Mouse (Mus musculus) midbrain, embryonic 13.5 days (tissue): Measurements from ENCODE around the gene Tmem238l. TPM values are rescaled to one million over a fixed set of nuclear protein-coding genes. Genes with fewer than 3 reads are reported as not detected.

Source experiments
- ATAC-seq: fragments of 200-750 bp; cut with Nextera tagmentation; 2 replicates; pipeline ENCODE4 v1.8.0; 2017; ENCODE audit warnings: mild to moderate bottlenecking, moderate TSS enrichment, moderate library complexity
- H3K27ac ChIP-seq: fragments of 300-500 bp; sonication (generic); 2 replicates; pipeline ENCODE4 v1.5.1; 2015; ENCODE audit warnings: inconsistent platforms, mild to moderate bottlenecking, moderate library complexity
- H3K27me3 ChIP-seq: fragments of 300-500 bp; sonication (generic); 2 replicates; pipeline ENCODE4 v1.6.1; 2015; ENCODE audit warnings: mild to moderate bottlenecking, inconsistent platforms
- H3K36me3 ChIP-seq: fragments of 300-500 bp; sonication (generic); 2 replicates; pipeline ENCODE4 v1.6.1; 2015; ENCODE audit warnings: mild to moderate bottlenecking, inconsistent platforms
- H3K4me1 ChIP-seq: fragments of 300-500 bp; sonication (generic); replicated peaks from 2 replicates; pipeline ENCODE4 v1.6.1; 2015; ENCODE audit warnings: inconsistent platforms
- H3K4me2 ChIP-seq: fragments of 300-500 bp; sonication (generic); replicated peaks from 2 replicates; pipeline ENCODE4 v1.6.1; 2015; ENCODE audit warnings: moderate library complexity, mild to moderate bottlenecking, inconsistent platforms
- H3K4me3 ChIP-seq: fragments of 300-500 bp; sonication (generic); replicated peaks from 2 replicates; pipeline ENCODE4 v1.5.1; 2015; ENCODE audit warnings: mild to moderate bottlenecking, inconsistent platforms
- H3K9ac ChIP-seq: fragments of 300-500 bp; sonication (generic); replicated peaks from 2 replicates; pipeline ENCODE4 v1.6.1; 2015; ENCODE audit warnings: mild to moderate bottlenecking, inconsistent platforms
- H3K9me3 ChIP-seq: fragments of 300-500 bp; sonication (generic); 2 replicates; pipeline ENCODE4 v1.6.1; 2016; ENCODE audit warnings: mild to moderate bottlenecking, inconsistent platforms
- WGBS: fragments of 180-500 bp; shearing (Covaris S2); methylation state at CpG from one replicate; pipeline ENCODE4 v1.1.7; 2015; 5-methylcytosine and 5-hydroxymethylcytosine counted together
- polyA plus RNA-seq: library from polyadenylated mRNA; unstranded; fragments of >200 nt; fragmentation: Nextera tagmentation; extraction: Ambion mirVana; gene quantifications from 2 replicates; pipeline ENCODE4 v1.2.1, GENCODE M21; 2015

Gene Tmem238l
- polyA plus RNA-seq, 1 experiment from 2014 or later, result not detected

GRCm38 (mm10) chr11:67008528-67008927 is 52.1 kb downstream of the Tmem238l start:
- Histone ChIP-seq H3K4me1 (peaks cover 22% of the 10 kb centered on the region), H3K9ac (no peak overlapping the region), H3K36me3 (no peaks in the 10 kb centered on the region), H3K9me3 (no peaks in the 10 kb centered on the region), H3K27me3 (no peaks in the 10 kb centered on the region; the same call in 1 of the 2 replicates), H3K4me2 (no peak overlapping the region), H3K4me3 (no peak overlapping the region), H3K27ac (no peak overlapping the region)
- no peak for ATAC-seq
- 89% methylated on average over 4 of the region's 4 CpGs for WGBS

DNA sequence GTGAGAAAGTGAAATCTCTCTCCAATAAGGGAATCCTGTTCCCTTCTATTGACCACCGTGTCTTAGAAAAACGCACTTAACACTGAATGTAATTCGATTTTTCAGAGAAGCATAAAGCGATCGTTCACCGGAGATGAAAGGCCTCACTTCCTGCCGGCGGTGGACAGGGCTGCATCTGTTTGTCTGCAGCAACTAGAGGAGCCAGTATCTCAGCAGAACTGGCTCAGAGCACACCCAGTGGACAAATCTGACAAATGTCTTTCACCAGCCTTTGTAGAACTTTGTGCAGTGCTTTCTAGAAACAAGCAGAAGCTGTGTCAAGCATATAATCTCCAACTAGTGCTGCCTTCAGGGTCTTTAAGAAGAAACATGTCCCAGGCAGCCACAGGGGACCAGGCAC is 54.0 kb downstream of the Tmem238l start:
- no peaks in the 10 kb centered on the region for H3K36me3 ChIP-seq
- ATAC-seq, result peak; percentile 74
- peaks cover 3% of the 10 kb centered on the region; the same call in 1 of the 2 replicates for H3K27me3 ChIP-seq
- 0 out of 2 replicates have a peak overlapping the region, but pooled peaks have one; percentile 24 for H3K4me2 ChIP-seq
- peaks cover 22% of the 10 kb centered on the region for H3K4me1 ChIP-seq
- no peak overlapping the region for H3K9ac ChIP-seq
- H3K27ac ChIP-seq, result no peak overlapping the region
- 5% methylated on average over 8 of the region's 8 CpGs for WGBS
- H3K4me3 ChIP-seq, result no peak overlapping the region
- no peaks in the 10 kb centered on the region for H3K9me3 ChIP-seq

DNA sequence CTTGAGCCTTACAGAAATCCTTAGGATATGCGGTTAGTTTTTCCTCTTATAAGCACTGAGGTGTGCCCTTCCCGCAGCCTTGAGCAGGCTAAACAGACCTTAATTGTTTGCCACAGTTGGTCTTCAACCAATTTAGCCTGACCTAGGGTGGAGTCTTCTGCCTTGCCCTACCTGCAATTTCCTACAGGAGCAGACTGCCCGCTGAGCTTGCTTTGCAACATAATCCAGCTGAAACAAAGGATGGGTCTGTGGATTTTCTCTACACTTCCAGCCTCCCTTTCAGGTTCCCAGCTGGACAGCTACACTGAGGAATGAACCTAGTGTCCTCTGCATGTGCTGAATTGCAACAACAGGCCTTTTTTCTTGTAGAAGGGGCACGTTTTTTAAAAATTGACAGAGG is 55.2 kb downstream of the Tmem238l start:
- Histone ChIP-seq H3K9me3 (no peaks in the 10 kb centered on the region), H3K36me3 (no peaks in the 10 kb centered on the region), H3K27ac (no peak overlapping the region), H3K4me3 (no peak overlapping the region), H3K27me3 (peaks cover 3% of the 10 kb centered on the region; the same call in 1 of the 2 replicates), H3K4me2 (no peak overlapping the region), H3K9ac (no peak overlapping the region), H3K4me1 (peaks cover 22% of the 10 kb centered on the region)
- no peak for ATAC-seq
- 14% methylated on average over 4 of the region's 4 CpGs for WGBS

Other genes with a start within 250 kb of the Tmem238l start
- gene Pirt, start 44.7 kb upstream of the Tmem238l start, polyA plus RNA-seq, result 0.85 and 1.2 TPM in 2 replicates
- 0.89 and 0.93 TPM in 2 replicates for gene Tmem220, start 68.5 kb downstream of the Tmem238l start, polyA plus RNA-seq
- gene Adprm, start 96.0 kb downstream of the Tmem238l start, polyA plus RNA-seq, result 37.0 and 38.5 TPM in 2 replicates
- 15.1 and 16.4 TPM in 2 replicates for gene Sco1, start 96.0 kb downstream of the Tmem238l start, polyA plus RNA-seq
- gene Myh3, start 121.7 kb downstream of the Tmem238l start, polyA plus RNA-seq, result 0.35 and 0.39 TPM in 2 replicates
- gene Myh2, start 214.4 kb downstream of the Tmem238l start, polyA plus RNA-seq, result not detected in 2 replicates
- not detected in 2 replicates for gene Myh1, start 243.4 kb downstream of the Tmem238l start, polyA plus RNA-seq